Mouse (Mus musculus) midbrain, embryonic 11.5 days (tissue): Measurements from ENCODE around the gene Olfr1. TPM values are rescaled to one million over a fixed set of nuclear protein-coding genes. Genes with fewer than 3 reads are reported as not detected.

Experiments
- ATAC-seq: fragments of 200-750 bp; cut with Nextera tagmentation; 2 replicates; pipeline ENCODE4 v1.8.0; 2017; ENCODE audit warnings: moderate TSS enrichment, moderate library complexity; ENCODE audit not compliant: low FRiP score
- DNase-seq: peaks from one replicate; pipeline ENCODE4 v3.0.0; 2015; ENCODE audit warnings: low spot score; ENCODE audit errors: missing footprints
- H3K27ac ChIP-seq: fragments of 300-500 bp; sonication (generic); 2 replicates; pipeline ENCODE4 v1.5.1; 2014; ENCODE audit warnings: low read depth, low read length
- H3K27me3 ChIP-seq: fragments of 300-500 bp; sonication (generic); 2 replicates; pipeline ENCODE4 v1.6.1; 2014; ENCODE audit warnings: mild to moderate bottlenecking, low read length, moderate library complexity, mixed read lengths; ENCODE audit not compliant: control insufficient read depth, insufficient read depth
- H3K36me3 ChIP-seq: fragments of 300-500 bp; sonication (generic); 2 replicates; pipeline ENCODE4 v1.6.1; 2014; ENCODE audit warnings: mild to moderate bottlenecking, low read length, moderate library complexity, mixed read lengths; ENCODE audit not compliant: control insufficient read depth, insufficient read depth
- H3K4me1 ChIP-seq: fragments of 300-500 bp; sonication (generic); 2 replicates; pipeline ENCODE4 v1.6.1; 2014; ENCODE audit warnings: low read length; ENCODE audit not compliant: control insufficient read depth, insufficient read depth
- H3K4me2 ChIP-seq: fragments of 300-500 bp; sonication (generic); 2 replicates; pipeline ENCODE4 v1.6.1; 2014; ENCODE audit warnings: mild to moderate bottlenecking, moderate library complexity
- H3K4me3 ChIP-seq: fragments of 300-500 bp; sonication (generic); 2 replicates; pipeline ENCODE4 v1.5.1; 2014; ENCODE audit warnings: low read depth, low read length
- H3K9ac ChIP-seq: fragments of 300-500 bp; sonication (generic); 2 replicates; pipeline ENCODE4 v1.6.1; 2014; ENCODE audit warnings: low read length
- H3K9me3 ChIP-seq: fragments of 300-500 bp; sonication (generic); 2 replicates; pipeline ENCODE4 v1.6.1; 2016; ENCODE audit warnings: low read length; ENCODE audit not compliant: control insufficient read depth
- WGBS: fragments of 180-500 bp; shearing (Covaris S2); extraction: QIAGEN DNeasy Blood & Tissue Kit; methylation state at CpG from one replicate; pipeline ENCODE4 v1.1.7; 2014; 5-methylcytosine and 5-hydroxymethylcytosine counted together
- polyA plus RNA-seq: library from polyadenylated mRNA; unstranded; fragments of >200 nt; fragmentation: Nextera tagmentation; extraction: Ambion mirVana; gene quantifications from 2 replicates; pipeline ENCODE4 v1.2.1, GENCODE M21; 2014

Gene Olfr1
- polyA plus RNA-seq, result not detected in 2 replicates

DNA sequence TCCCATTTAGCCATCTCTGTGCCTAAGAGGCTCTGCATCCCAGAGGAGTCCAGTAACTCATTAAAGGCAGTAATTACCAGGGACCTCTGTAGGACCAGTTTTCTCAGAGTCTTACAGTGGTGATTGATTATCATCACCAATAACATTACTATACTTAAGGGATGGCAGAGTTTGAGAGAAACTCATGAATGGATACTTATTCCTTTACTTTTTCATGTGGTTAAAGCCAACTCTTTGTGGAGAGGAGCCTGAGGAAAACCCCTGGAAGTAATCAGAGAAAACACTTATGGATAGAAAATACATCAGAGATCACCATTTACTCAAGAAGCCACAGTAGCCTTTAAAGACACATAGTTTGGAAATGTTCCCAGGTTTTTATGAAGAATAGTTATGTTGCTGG is at the start of gene Olfr1:
Olfr1 (minus strand) TSS at position 101 of the 400 bp plus-strand sequence.
- Histone ChIP-seq H3K27ac (no peak within 1 kb of the TSS), H3K4me2 (no peak within 1 kb of the TSS), H3K9me3 (no peaks in the 10 kb centered on the region; the same call in 1 of the 2 replicates), H3K4me1 (no peaks in the 10 kb centered on the region), H3K4me3 (no peak within 1 kb of the TSS), H3K36me3 (no peaks in the 10 kb centered on the region), H3K9ac (no peak within 1 kb of the TSS), H3K27me3 (no peaks in the 10 kb centered on the region)
- ATAC-seq (no peak), DNase-seq (no peak)

GRCm38 (mm10) chr11:73428377-73428776 is 29.0 kb upstream of the Olfr1 start, which contains the start of gene Olfr378:
TSS of gene Olfr378 (minus strand) at chr11:73428477.
- Histone ChIP-seq H3K9me3 (peaks cover 6% of the 10 kb centered on the region; the same call in 1 of the 2 replicates), H3K4me2 (no peak within 1 kb of the TSS), H3K36me3 (no peaks in the 10 kb centered on the region), H3K9ac (no peak within 1 kb of the TSS), H3K4me1 (no peaks in the 10 kb centered on the region), H3K27ac (no peak within 1 kb of the TSS), H3K4me3 (no peak within 1 kb of the TSS), H3K27me3 (no peaks in the 10 kb centered on the region)
- no peak for ATAC-seq
- WGBS, result 90% methylated on average over 1 of the region's 1 CpGs
- no peak for DNase-seq

DNA sequence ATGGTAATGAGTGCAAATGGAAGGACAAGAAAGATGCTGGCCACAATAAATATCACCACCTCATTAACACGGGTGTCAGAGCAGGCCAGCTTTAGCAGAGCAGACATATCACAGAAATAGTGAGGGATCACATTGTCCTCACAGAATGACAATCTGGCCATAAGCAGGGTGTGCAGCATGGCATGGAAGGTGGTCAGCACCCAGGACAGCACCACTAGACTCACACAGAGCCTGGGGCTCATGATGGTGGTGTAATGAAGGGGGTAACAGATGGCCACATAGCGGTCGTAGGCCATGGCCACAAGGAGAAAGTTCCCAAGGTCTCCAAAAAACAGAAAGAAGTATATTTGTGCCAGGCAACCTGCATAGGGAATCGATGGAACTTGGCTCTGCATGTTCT is 4.0 kb downstream of the Olfr1 start:
- Histone ChIP-seq H3K4me1 (no peaks in the 10 kb centered on the region), H3K27ac (no peak overlapping the region), H3K9me3 (no peaks in the 10 kb centered on the region; the same call in 1 of the 2 replicates), H3K4me2 (no peak overlapping the region), H3K27me3 (no peaks in the 10 kb centered on the region), H3K36me3 (no peaks in the 10 kb centered on the region), H3K4me3 (no peak overlapping the region), H3K9ac (no peak overlapping the region)
- WGBS, result 57% methylated on average over 4 of the region's 4 CpGs
- DNase-seq, result no peak
- ATAC-seq, result no peak

DNA sequence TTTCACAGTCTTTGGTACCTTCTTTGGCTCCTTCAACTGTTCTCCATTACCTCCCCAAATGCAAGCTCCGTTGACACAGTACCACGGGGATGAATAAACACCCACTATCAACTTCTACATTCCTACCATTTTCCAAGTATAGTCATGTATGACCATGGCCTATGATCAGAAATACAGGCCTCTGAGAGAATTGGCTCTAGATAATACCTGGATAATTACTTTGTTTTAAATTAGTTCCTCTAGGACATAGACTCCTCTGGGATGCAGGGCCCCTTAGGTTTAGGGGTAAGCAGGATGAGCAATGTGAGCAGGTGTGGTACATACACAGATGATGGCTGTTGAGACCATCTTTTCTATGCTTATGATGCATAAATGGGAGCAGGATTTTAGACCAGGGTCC is 28.5 kb downstream of the Olfr1 start, which contains the start of gene Olfr376:
Olfr376 (plus strand) TSS at position 301 of the 400 bp plus-strand sequence.
- no peaks in the 10 kb centered on the region for H3K9me3 ChIP-seq

GRCm38 (mm10) chr11:73350483-73350882 is 48.9 kb downstream of the Olfr1 start, which contains the start of gene Olfr20:
TSS of gene Olfr20 (plus strand) at chr11:73350783.
- 46% methylated on average over 3 of the region's 3 CpGs for WGBS
- Histone ChIP-seq H3K4me1 (no peaks in the 10 kb centered on the region), H3K9ac (no peak within 1 kb of the TSS), H3K4me2 (no peak within 1 kb of the TSS), H3K27me3 (no peaks in the 10 kb centered on the region), H3K27ac (no peak within 1 kb of the TSS), H3K4me3 (no peak within 1 kb of the TSS), H3K36me3 (no peaks in the 10 kb centered on the region), H3K9me3 (no peaks in the 10 kb centered on the region)
- ATAC-seq, result no peak
- no peak for DNase-seq

More for the DNA sequence above, 28.5 kb downstream of the Olfr1 start, which contains the start of gene Olfr376:
- DNase-seq (no peak), ATAC-seq (no peak)
- 85% methylated on average over 2 of the region's 2 CpGs for WGBS
- Histone ChIP-seq H3K4me1 (no peaks in the 10 kb centered on the region), H3K9ac (no peak within 1 kb of the TSS), H3K36me3 (no peaks in the 10 kb centered on the region), H3K27ac (no peak within 1 kb of the TSS), H3K4me2 (no peak within 1 kb of the TSS), H3K27me3 (no peaks in the 10 kb centered on the region), H3K4me3 (no peak within 1 kb of the TSS)

Other genes starting within 250 kb of the Olfr1 start
- gene P2rx5, start 239.2 kb downstream of the Olfr1 start, polyA plus RNA-seq, result 0.08 and 0.23 TPM in 2 replicates
- gene Emc6, start 222.6 kb downstream of the Olfr1 start, polyA plus RNA-seq, result 125 TPM in 2 replicates
- 183 and 189 TPM in 2 replicates for gene Tax1bp3, start 222.5 kb downstream of the Olfr1 start, polyA plus RNA-seq
- 19.1 and 21.1 TPM in 2 replicates for gene Ctns, start 200.6 kb downstream of the Olfr1 start, polyA plus RNA-seq
- gene Shpk, start 200.2 kb downstream of the Olfr1 start, polyA plus RNA-seq, result 1.1 TPM in 2 replicates
- gene Trpv1, start 165.3 kb downstream of the Olfr1 start, polyA plus RNA-seq, result not detected in 2 replicates
- gene Trpv3, start 132.2 kb downstream of the Olfr1 start, polyA plus RNA-seq, result 0.05 TPM in 1 of 2 replicates, not detected in the other
- gene Aspa, start 70.0 kb downstream of the Olfr1 start, polyA plus RNA-seq, result 0.10 TPM in 1 of 2 replicates, not detected in the other
- gene Gm49340, start 69.9 kb downstream of the Olfr1 start, polyA plus RNA-seq, result not detected in 2 replicates
- not detected in 2 replicates for gene Spata22, start 69.9 kb downstream of the Olfr1 start, polyA plus RNA-seq
- gene Olfr20, start 48.8 kb downstream of the Olfr1 start, polyA plus RNA-seq, result not detected in 2 replicates
- not detected in 2 replicates for gene Olfr376, start 28.4 kb downstream of the Olfr1 start, polyA plus RNA-seq
- gene Olfr378, start 28.9 kb upstream of the Olfr1 start, polyA plus RNA-seq, result not detected in 2 replicates
- not detected in 2 replicates for gene Olfr380, start 57.9 kb upstream of the Olfr1 start, polyA plus RNA-seq
- gene Olfr381, start 92.0 kb upstream of the Olfr1 start, polyA plus RNA-seq, result not detected in 2 replicates
- not detected in 2 replicates for gene Olfr382, start 117.6 kb upstream of the Olfr1 start, polyA plus RNA-seq
- not detected in 2 replicates for gene Olfr385, start 193.4 kb upstream of the Olfr1 start, polyA plus RNA-seq
- not detected in 2 replicates for gene Olfr384, start 199.0 kb upstream of the Olfr1 start, polyA plus RNA-seq